Mouse (Mus musculus): ENCODE data around the gene Myadml2. TPM values are rescaled to one million over a fixed set of nuclear protein-coding genes. Genes with fewer than 3 reads are reported as not detected.
A peak's percentile ranks its signal among the peaks of the same experiment; 100 is the strongest.

Gene Myadml2
- polyA plus RNA-seq, 1 experiment, result 4.6 TPM

GRCm38 (mm10) chr11:120623961-120624679 lies 23.8 kb downstream of the Myadml2 start:
- Histone ChIP-seq H3K27me3 (ENCODE audit: control insufficient read depth, insufficient read depth, insufficient read length) (no peaks in the 10 kb centered on the region), H3K79me2 (ENCODE audit: control insufficient read depth, insufficient read depth) (peaks cover 41% of the 10 kb centered on the region), H3ac (ENCODE audit: control insufficient read depth, insufficient read length) (peak overlapping the region; percentile 29), H3K4me2 (ENCODE audit: low read depth) (peak overlapping the region; percentile 71), H3K4me3 (peak overlapping the region; percentile 41), H3K36me3 (ENCODE audit: control insufficient read depth, insufficient read depth) (peaks cover 28% of the 10 kb centered on the region)
- peak; percentile 41 for TF ChIP-seq REST (IDR thresholded peaks at IDR 0.05; ENCODE audit: insufficient read depth, insufficient read length)
- TF ChIP-seq CEBPB (IDR thresholded peaks at IDR 0.05; ENCODE audit: insufficient read depth, poor library complexity, severe bottlenecking), result no peak

- H3K4me3 ChIP-seq, result no peak overlapping the region
- peaks cover 28% of the 10 kb centered on the region for H3K79me2 ChIP-seq (ENCODE audit: control insufficient read depth, insufficient read depth)
- peaks cover 29% of the 10 kb centered on the region for H3K36me3 ChIP-seq (ENCODE audit: control insufficient read depth, insufficient read depth)
- TF ChIP-seq POLR2AphosphoS2 (IDR thresholded peaks at IDR 0.05; ENCODE audit: insufficient read length, low read depth), result no peak
- TF ChIP-seq TCF12 (IDR thresholded peaks at IDR 0.05; ENCODE audit: insufficient read depth, poor library complexity, severe bottlenecking), result no peak
- TF ChIP-seq TCF3 (IDR thresholded peaks at IDR 0.05; ENCODE audit: insufficient read length, low read depth), result no peak
- TF ChIP-seq MAX (IDR thresholded peaks at IDR 0.05; ENCODE audit: low read depth), result no peak
- no peak for TF ChIP-seq SRF (IDR thresholded peaks at IDR 0.05; ENCODE audit: control insufficient read depth, insufficient read length, low read depth)
- TF ChIP-seq E2F4 (IDR thresholded peaks at IDR 0.05; ENCODE audit: insufficient read depth), result no peak
- TF ChIP-seq REST (IDR thresholded peaks at IDR 0.05; ENCODE audit: insufficient read depth, insufficient read length), result no peak
- no peak for TF ChIP-seq CEBPB (IDR thresholded peaks at IDR 0.05; ENCODE audit: insufficient read depth, poor library complexity, severe bottlenecking)
- no peak for TF ChIP-seq MYOG (IDR thresholded peaks at IDR 0.05; ENCODE audit: control insufficient read depth in 1 of 3, insufficient read depth in 1 of 3, insufficient read length in 2 of 3, low read depth in 2 of 3)
- no peak overlapping the region for H3ac ChIP-seq (ENCODE audit: control insufficient read depth, insufficient read length)
- no peaks in the 10 kb centered on the region for H3K27me3 ChIP-seq (ENCODE audit: control insufficient read depth, insufficient read depth, insufficient read length)
- no peak overlapping the region for H3K4me2 ChIP-seq (ENCODE audit: low read depth)
Measured at GRCm38 (mm10) chr11:120622805-120623204, 25.2 kb downstream of the Myadml2 start.

GRCm38 (mm10) chr11:120620195-120620594 lies 27.8 kb downstream of the Myadml2 start:
- H3K4me2 ChIP-seq (ENCODE audit: low read depth), result no peak overlapping the region
- no peak for TF ChIP-seq E2F4 (IDR thresholded peaks at IDR 0.05; ENCODE audit: insufficient read depth)
- no peak for TF ChIP-seq USF1 (IDR thresholded peaks at IDR 0.05; ENCODE audit: low read depth)
- no peak for TF ChIP-seq CEBPB (IDR thresholded peaks at IDR 0.05; ENCODE audit: insufficient read depth, poor library complexity, severe bottlenecking)
- no peak for TF ChIP-seq TCF3 (IDR thresholded peaks at IDR 0.05; ENCODE audit: insufficient read length, low read depth)
- no peak for TF ChIP-seq MYOD1 (IDR thresholded peaks at IDR 0.05; ENCODE audit: control insufficient read depth in 1 of 3, insufficient read length in 2 of 3, low read depth in 2 of 3)
- no peak for TF ChIP-seq REST (IDR thresholded peaks at IDR 0.05; ENCODE audit: insufficient read depth, insufficient read length)
- TF ChIP-seq TCF12 (IDR thresholded peaks at IDR 0.05; ENCODE audit: insufficient read depth, poor library complexity, severe bottlenecking), result no peak
- H3K4me3 ChIP-seq, result no peak overlapping the region
- no peaks in the 10 kb centered on the region for H3K27me3 ChIP-seq (ENCODE audit: control insufficient read depth, insufficient read depth, insufficient read length)
- H3K79me2 ChIP-seq (ENCODE audit: control insufficient read depth, insufficient read depth), result peaks cover 26% of the 10 kb centered on the region
- peaks cover 19% of the 10 kb centered on the region for H3K36me3 ChIP-seq (ENCODE audit: control insufficient read depth, insufficient read depth)
- no peak overlapping the region for H3ac ChIP-seq (ENCODE audit: control insufficient read depth, insufficient read length)

GRCm38 (mm10) chr11:120618619-120619535 lies 29.1 kb downstream of the Myadml2 start:
- peaks cover 22% of the 10 kb centered on the region for H3K36me3 ChIP-seq (ENCODE audit: control insufficient read depth, insufficient read depth)
- H3K4me2 ChIP-seq (ENCODE audit: low read depth), result no peak overlapping the region
- no peak overlapping the region for H3K4me3 ChIP-seq
- TF ChIP-seq MYOG (IDR thresholded peaks at IDR 0.05; ENCODE audit: control insufficient read depth in 1 of 3, insufficient read depth in 1 of 3, insufficient read length in 2 of 3, low read depth in 2 of 3) (no peak), TCF12 (IDR thresholded peaks at IDR 0.05; ENCODE audit: insufficient read depth, poor library complexity, severe bottlenecking) (no peak), MAX (IDR thresholded peaks at IDR 0.05; ENCODE audit: low read depth) (no peak), TCF3 (IDR thresholded peaks at IDR 0.05; ENCODE audit: insufficient read length, low read depth) (no peak), E2F4 (IDR thresholded peaks at IDR 0.05; ENCODE audit: insufficient read depth) (no peak), SRF (IDR thresholded peaks at IDR 0.05; ENCODE audit: control insufficient read depth, insufficient read length, low read depth) (no peak), REST (IDR thresholded peaks at IDR 0.05; ENCODE audit: insufficient read depth, insufficient read length) (no peak), POLR2AphosphoS2 (IDR thresholded peaks at IDR 0.05; ENCODE audit: insufficient read length, low read depth) (no peak), USF1 (IDR thresholded peaks at IDR 0.05; ENCODE audit: low read depth) (no peak), MYOD1 (IDR thresholded peaks at IDR 0.05; ENCODE audit: control insufficient read depth in 1 of 3, insufficient read length in 2 of 3, low read depth in 2 of 3) (no peak), CEBPB (IDR thresholded peaks at IDR 0.05; ENCODE audit: insufficient read depth, poor library complexity, severe bottlenecking) (no peak)
- no peak overlapping the region for H3ac ChIP-seq (ENCODE audit: control insufficient read depth, insufficient read length)
- no peaks in the 10 kb centered on the region for H3K27me3 ChIP-seq (ENCODE audit: control insufficient read depth, insufficient read depth, insufficient read length)
- peaks cover 34% of the 10 kb centered on the region for H3K79me2 ChIP-seq (ENCODE audit: control insufficient read depth, insufficient read depth)
